Mouse (Mus musculus) stomach, embryonic 14.5 days (tissue): ENCODE results near the gene Stpg2. TPM values are rescaled to one million over a fixed set of nuclear protein-coding genes. Genes with fewer than 3 reads are reported as not detected.

Experiments used
- ATAC-seq: fragments of 200-750 bp; cut with Nextera tagmentation; 2 replicates; pipeline ENCODE4 v1.8.0; 2017; ENCODE audit warnings: low read depth, moderate TSS enrichment; ENCODE audit not compliant: insufficient number of reproducible peaks, insufficient read depth, low FRiP score
- H3K27ac ChIP-seq: fragments of 300-500 bp; sonication (generic); 2 replicates; pipeline ENCODE4 v1.5.1; 2014; ENCODE audit warnings: mild to moderate bottlenecking, low read length, moderate library complexity, mixed read lengths
- H3K27me3 ChIP-seq: fragments of 300-500 bp; sonication (generic); 2 replicates; pipeline ENCODE4 v1.6.1; 2014; ENCODE audit warnings: low read length, control low read depth, mixed read lengths; ENCODE audit not compliant: control insufficient read depth, insufficient read depth
- H3K36me3 ChIP-seq: fragments of 300-500 bp; sonication (generic); 2 replicates; pipeline ENCODE4 v1.6.1; 2014; ENCODE audit warnings: mild to moderate bottlenecking, control low read depth, low read length, moderate library complexity, mixed read lengths; ENCODE audit not compliant: control insufficient read depth, insufficient read depth
- H3K4me1 ChIP-seq: fragments of 300-500 bp; sonication (generic); 2 replicates; pipeline ENCODE4 v1.6.1; 2014; ENCODE audit warnings: low read length, control low read depth, mixed read lengths; ENCODE audit not compliant: control insufficient read depth, insufficient read depth
- H3K4me2 ChIP-seq: fragments of 300-500 bp; sonication (generic); replicated peaks from 2 replicates; pipeline ENCODE4 v1.6.1; 2014; ENCODE audit warnings: low read depth, low read length, control low read depth
- H3K4me3 ChIP-seq: fragments of 300-500 bp; sonication (generic); 2 replicates; pipeline ENCODE4 v1.5.1; 2014; ENCODE audit warnings: low read depth, low read length, control low read depth
- H3K9ac ChIP-seq: fragments of 300-500 bp; sonication (generic); replicated peaks from 2 replicates; pipeline ENCODE4 v1.6.1; 2014; ENCODE audit warnings: low read depth, mild to moderate bottlenecking, control low read depth, low read length, moderate library complexity, mixed read lengths
- H3K9me3 ChIP-seq: fragments of 300-500 bp; sonication (generic); 2 replicates; pipeline ENCODE4 v1.6.1; 2016; ENCODE audit warnings: low read depth, low read length, control low read depth; ENCODE audit not compliant: control insufficient read depth
- WGBS: fragments of 180-500 bp; shearing (Covaris S2); extraction: QIAGEN DNeasy Blood & Tissue Kit; methylation state at CpG from one replicate; pipeline ENCODE4 v1.1.7; 2014; 5-methylcytosine and 5-hydroxymethylcytosine counted together
- polyA plus RNA-seq: library from polyadenylated mRNA; unstranded; fragments of >200 nt; fragmentation: Nextera tagmentation; extraction: Ambion mirVana; gene quantifications from 2 replicates; pipeline ENCODE4 v1.2.1, GENCODE M21; 2014

The Stpg2 gene
- polyA plus RNA-seq, 1 experiment from 2014 or later, result not detected

- Histone ChIP-seq H3K27me3 (no peaks in the 10 kb centered on the region), H3K9ac (no peak overlapping the region), H3K27ac (no peak overlapping the region), H3K4me1 (no peaks in the 10 kb centered on the region), H3K36me3 (no peaks in the 10 kb centered on the region), H3K4me2 (no peak overlapping the region), H3K9me3 (no peaks in the 10 kb centered on the region), H3K4me3 (no peak overlapping the region)
- WGBS, result 85% methylated on average over 2 of the region's 2 CpGs
- no peak for ATAC-seq
Observed at GRCm38 (mm10) chr3:139311721-139312120, 106.2 kb downstream of the Stpg2 start.

- no peak overlapping the region for H3K9ac ChIP-seq
- H3K4me1 ChIP-seq, result no peaks in the 10 kb centered on the region
- no peak overlapping the region for H3K4me3 ChIP-seq
- no peak overlapping the region for H3K27ac ChIP-seq
- no peak for ATAC-seq
- no peaks in the 10 kb centered on the region for H3K9me3 ChIP-seq
- no peaks in the 10 kb centered on the region for H3K27me3 ChIP-seq
- H3K4me2 ChIP-seq, result no peak overlapping the region
- H3K36me3 ChIP-seq, result no peaks in the 10 kb centered on the region
- 88% methylated on average over 3 of the region's 3 CpGs for WGBS
Observed at GRCm38 (mm10) chr3:139380494-139380893, 175.0 kb downstream of the Stpg2 start.

GRCm38 (mm10) chr3:139397077-139397865 is 191.8 kb downstream of the Stpg2 start:
- WGBS, result 30% methylated on average over 9 of the region's 9 CpGs
- H3K27ac ChIP-seq, result peak overlapping the region; percentile 55; the same call in 1 of the 2 replicates
- H3K4me1 ChIP-seq, result 0 out of 2 replicates have a peak, but pooled peaks cover 2% of the 10 kb centered on the region
- H3K4me3 ChIP-seq, result no peak overlapping the region
- ATAC-seq, result peak; percentile 77; the same call in 1 of the 2 replicates
- H3K9ac ChIP-seq, result no peak overlapping the region
- H3K36me3 ChIP-seq, result no peaks in the 10 kb centered on the region
- no peak overlapping the region for H3K4me2 ChIP-seq
- H3K27me3 ChIP-seq, result no peaks in the 10 kb centered on the region
- no peaks in the 10 kb centered on the region for H3K9me3 ChIP-seq

- ATAC-seq, result no peak
- no peaks in the 10 kb centered on the region for H3K27me3 ChIP-seq
- H3K27ac ChIP-seq, result no peak overlapping the region
- H3K9me3 ChIP-seq, result no peaks in the 10 kb centered on the region
- H3K4me2 ChIP-seq, result no peak overlapping the region
- no peaks in the 10 kb centered on the region for H3K36me3 ChIP-seq
- no peak overlapping the region for H3K9ac ChIP-seq
- no peaks in the 10 kb centered on the region for H3K4me1 ChIP-seq
- WGBS, result 84% methylated on average over 3 of the region's 3 CpGs
- no peak overlapping the region for H3K4me3 ChIP-seq
Observed at GRCm38 (mm10) chr3:139404673-139405072, 199.2 kb downstream of the Stpg2 start.

- no peak overlapping the region for H3K4me2 ChIP-seq
- H3K9me3 ChIP-seq, result no peaks in the 10 kb centered on the region
- no peaks in the 10 kb centered on the region for H3K27me3 ChIP-seq
- no peak for ATAC-seq
- no peaks in the 10 kb centered on the region for H3K36me3 ChIP-seq
- no peak overlapping the region for H3K9ac ChIP-seq
- H3K4me1 ChIP-seq, result no peaks in the 10 kb centered on the region
- WGBS, result 78% methylated on average over 5 of the region's 5 CpGs
- no peak overlapping the region for H3K27ac ChIP-seq
- H3K4me3 ChIP-seq, result no peak overlapping the region
Observed at GRCm38 (mm10) chr3:139419142-139419541, 213.6 kb downstream of the Stpg2 start.

GRCm38 (mm10) chr3:139442170-139442569 is 236.7 kb downstream of the Stpg2 start:
- Histone ChIP-seq H3K36me3 (no peaks in the 10 kb centered on the region), H3K4me1 (no peaks in the 10 kb centered on the region), H3K9ac (no peak overlapping the region), H3K4me3 (no peak overlapping the region), H3K9me3 (no peaks in the 10 kb centered on the region), H3K27me3 (no peaks in the 10 kb centered on the region), H3K27ac (no peak overlapping the region), H3K4me2 (no peak overlapping the region)
- 82% methylated on average over 7 of the region's 7 CpGs for WGBS
- no peak for ATAC-seq

GRCm38 (mm10) chr3:139495939-139496338 is 290.4 kb downstream of the Stpg2 start:
- Histone ChIP-seq H3K4me3 (no peak overlapping the region), H3K9ac (no peak overlapping the region), H3K4me2 (no peak overlapping the region), H3K36me3 (no peaks in the 10 kb centered on the region), H3K9me3 (no peaks in the 10 kb centered on the region), H3K27ac (no peak overlapping the region), H3K27me3 (no peaks in the 10 kb centered on the region), H3K4me1 (no peaks in the 10 kb centered on the region)
- no peak for ATAC-seq
- 67% methylated on average over 3 of the region's 3 CpGs for WGBS

GRCm38 (mm10) chr3:139502216-139502615 is 296.7 kb downstream of the Stpg2 start:
- Histone ChIP-seq H3K27ac (no peak overlapping the region), H3K4me3 (no peak overlapping the region), H3K27me3 (no peaks in the 10 kb centered on the region), H3K4me1 (no peaks in the 10 kb centered on the region), H3K4me2 (no peak overlapping the region), H3K9ac (no peak overlapping the region), H3K9me3 (no peaks in the 10 kb centered on the region), H3K36me3 (no peaks in the 10 kb centered on the region)
- 73% methylated on average over 5 of the region's 5 CpGs for WGBS
- no peak for ATAC-seq
